Mouse (Mus musculus) stomach, embryonic 15.5 days (tissue): ENCODE measurements around the gene Cdk16. TPM values are rescaled to one million over a fixed set of nuclear protein-coding genes. Genes with fewer than 3 reads are reported as not detected.

Experiments used
- ATAC-seq: fragments of 200-750 bp; cut with Nextera tagmentation; 2 replicates; pipeline ENCODE4 v1.8.0; 2017; ENCODE audit warnings: low read depth, moderate number of reproducible peaks, moderate TSS enrichment; ENCODE audit not compliant: insufficient read depth, low FRiP score
- H3K27ac ChIP-seq: fragments of 300-500 bp; sonication (generic); 2 replicates; pipeline ENCODE4 v1.5.1; 2015; ENCODE audit warnings: mild to moderate bottlenecking, inconsistent platforms
- H3K27me3 ChIP-seq: fragments of 300-500 bp; sonication (generic); replicated peaks from 2 replicates; pipeline ENCODE4 v1.6.1; 2015; ENCODE audit warnings: inconsistent platforms
- H3K36me3 ChIP-seq: fragments of 300-500 bp; sonication (generic); 2 replicates; pipeline ENCODE4 v1.6.1; 2015; ENCODE audit warnings: inconsistent platforms
- H3K4me1 ChIP-seq: fragments of 300-500 bp; sonication (generic); 2 replicates; pipeline ENCODE4 v1.6.1; 2015; ENCODE audit warnings: inconsistent platforms
- H3K4me2 ChIP-seq: fragments of 300-500 bp; sonication (generic); 2 replicates; pipeline ENCODE4 v1.6.1; 2015; ENCODE audit warnings: mild to moderate bottlenecking, inconsistent platforms
- H3K4me3 ChIP-seq: fragments of 300-500 bp; sonication (generic); replicated peaks from 2 replicates; pipeline ENCODE4 v1.5.1; 2015; ENCODE audit warnings: inconsistent platforms
- H3K9ac ChIP-seq: fragments of 300-500 bp; sonication (generic); 2 replicates; pipeline ENCODE4 v1.6.1; 2015; ENCODE audit warnings: inconsistent platforms
- H3K9me3 ChIP-seq: fragments of 300-500 bp; sonication (generic); 2 replicates; pipeline ENCODE4 v1.6.1; 2016; ENCODE audit warnings: inconsistent platforms
- WGBS: fragments of 180-500 bp; shearing (Covaris S2); methylation state at CpG from one replicate; pipeline ENCODE4 v1.1.7; 2015; 5-methylcytosine and 5-hydroxymethylcytosine counted together
- polyA plus RNA-seq: library from polyadenylated mRNA; unstranded; fragments of >200 nt; fragmentation: Nextera tagmentation; extraction: Ambion mirVana; gene quantifications from 2 replicates; pipeline ENCODE4 v1.2.1, GENCODE M21; 2015

The Cdk16 gene
- polyA plus RNA-seq: 101 and 114 TPM in 2 replicates

GRCm38 (mm10) chrX:20687519-20688067 is at the start of gene Cdk16:
Cdk16 (plus strand) TSS chrX:20687954.
- H3K4me1 ChIP-seq: no peaks in the 10 kb centered on the region
- H3K9me3 ChIP-seq: no peaks in the 10 kb centered on the region
- peak within 1 kb of the TSS; percentile 66 for H3K4me3 ChIP-seq
- H3K36me3 ChIP-seq: no peaks in the 10 kb centered on the region
- peak within 1 kb of the TSS; percentile 95 for H3K27ac ChIP-seq
- peak; percentile 94 for ATAC-seq
- 23% methylated on average over 16 of the region's 16 CpGs for WGBS
- peak within 1 kb of the TSS; percentile 62 for H3K4me2 ChIP-seq
- peak within 1 kb of the TSS; percentile 63 for H3K9ac ChIP-seq
- H3K27me3 ChIP-seq: no peaks in the 10 kb centered on the region

- H3K4me3 ChIP-seq: no peak overlapping the region
- WGBS: 88% methylated on average over 2 of the region's 2 CpGs
- H3K27ac ChIP-seq: no peak overlapping the region
- ATAC-seq: no peak
- no peak overlapping the region for H3K4me2 ChIP-seq
- H3K36me3 ChIP-seq: no peaks in the 10 kb centered on the region
- no peaks in the 10 kb centered on the region for H3K27me3 ChIP-seq
- H3K4me1 ChIP-seq: no peaks in the 10 kb centered on the region
- no peaks in the 10 kb centered on the region for H3K9me3 ChIP-seq
- no peak overlapping the region for H3K9ac ChIP-seq
These were observed 49.6 kb upstream of the Cdk16 start for GRCm38 (mm10) chrX:20638141-20638540.

- H3K4me2 ChIP-seq: no peak overlapping the region
- no peak for ATAC-seq
- H3K36me3 ChIP-seq: peaks cover 3% of the 10 kb centered on the region; the same call in 1 of the 2 replicates
- H3K27ac ChIP-seq: no peak overlapping the region
- H3K4me1 ChIP-seq: no peaks in the 10 kb centered on the region
- no peak overlapping the region for H3K9ac ChIP-seq
- H3K4me3 ChIP-seq: no peak overlapping the region
- H3K9me3 ChIP-seq: no peaks in the 10 kb centered on the region
- WGBS: 83% methylated on average over 5 of the region's 5 CpGs
- no peaks in the 10 kb centered on the region for H3K27me3 ChIP-seq
These were observed 43.0 kb upstream of the Cdk16 start for GRCm38 (mm10) chrX:20644780-20645179.

GRCm38 (mm10) chrX:20657593-20657992 is 30.2 kb upstream of the Cdk16 start:
- peak overlapping the region; percentile 74 for H3K4me2 ChIP-seq
- H3K9me3 ChIP-seq: no peaks in the 10 kb centered on the region
- H3K36me3 ChIP-seq: no peaks in the 10 kb centered on the region
- peak overlapping the region; percentile 54 for H3K4me3 ChIP-seq
- no peak overlapping the region for H3K9ac ChIP-seq
- no peak overlapping the region for H3K27ac ChIP-seq
- no peaks in the 10 kb centered on the region for H3K4me1 ChIP-seq
- WGBS: 27% methylated on average over 5 of the region's 5 CpGs
- no peaks in the 10 kb centered on the region for H3K27me3 ChIP-seq
- ATAC-seq: no peak

GRCm38 (mm10) chrX:20658026-20658652 is 29.6 kb upstream of the Cdk16 start, which contains the start of gene Uba1:
Uba1 (plus strand) TSS chrX:20658326.
- Histone ChIP-seq H3K4me2 (peak within 1 kb of the TSS; percentile 74), H3K4me1 (no peaks in the 10 kb centered on the region), H3K4me3 (peak within 1 kb of the TSS; percentile 54), H3K36me3 (no peaks in the 10 kb centered on the region), H3K27ac (peak within 1 kb of the TSS; percentile 61; the same call in 1 of the 2 replicates), H3K9ac (peak within 1 kb of the TSS; percentile 39), H3K9me3 (no peaks in the 10 kb centered on the region), H3K27me3 (no peaks in the 10 kb centered on the region)
- WGBS: 21% methylated on average over 27 of the region's 27 CpGs
- peak; percentile 82 for ATAC-seq

- ATAC-seq: peak; percentile 2; the same call in 1 of the 2 replicates
- no peaks in the 10 kb centered on the region for H3K27me3 ChIP-seq
- 15% methylated on average over 24 of the region's 24 CpGs for WGBS
- peak overlapping the region; percentile 54 for H3K4me3 ChIP-seq
- no peak overlapping the region for H3K27ac ChIP-seq
- H3K4me2 ChIP-seq: peak overlapping the region; percentile 74
- H3K9ac ChIP-seq: peak overlapping the region; percentile 39; the same call in 1 of the 2 replicates
- no peaks in the 10 kb centered on the region for H3K4me1 ChIP-seq
- no peaks in the 10 kb centered on the region for H3K9me3 ChIP-seq
- no peaks in the 10 kb centered on the region for H3K36me3 ChIP-seq
These were observed 28.8 kb upstream of the Cdk16 start for GRCm38 (mm10) chrX:20658891-20659406.

- no peak overlapping the region for H3K4me2 ChIP-seq
- no peaks in the 10 kb centered on the region for H3K36me3 ChIP-seq
- no peak overlapping the region for H3K4me3 ChIP-seq
- 0 out of 2 replicates have a peak overlapping the region, but pooled peaks have one; percentile 26 for H3K27ac ChIP-seq
- 0 out of 2 replicates have a peak, but pooled peaks cover 3% of the 10 kb centered on the region for H3K4me1 ChIP-seq
- H3K27me3 ChIP-seq: no peaks in the 10 kb centered on the region
- WGBS: 22% methylated on average over 5 of the region's 5 CpGs
- no peak overlapping the region for H3K9ac ChIP-seq
- H3K9me3 ChIP-seq: no peaks in the 10 kb centered on the region
- no peak for ATAC-seq
These were observed 25.4 kb upstream of the Cdk16 start for GRCm38 (mm10) chrX:20662317-20662715.

GRCm38 (mm10) chrX:20662716-20663443 is 24.9 kb upstream of the Cdk16 start:
- ATAC-seq: peak; percentile 88
- Histone ChIP-seq H3K4me3 (peak overlapping the region; percentile 63), H3K4me2 (peak overlapping the region; percentile 54), H3K27me3 (no peaks in the 10 kb centered on the region), H3K27ac (peak overlapping the region; percentile 77), H3K9me3 (no peaks in the 10 kb centered on the region), H3K36me3 (no peaks in the 10 kb centered on the region), H3K4me1 (0 out of 2 replicates have a peak, but pooled peaks cover 3% of the 10 kb centered on the region), H3K9ac (peak overlapping the region; percentile 41)
- 13% methylated on average over 27 of the region's 28 CpGs for WGBS

- Histone ChIP-seq H3K4me3 (peak overlapping the region; percentile 63), H3K4me1 (0 out of 2 replicates have a peak, but pooled peaks cover 3% of the 10 kb centered on the region), H3K27ac (peak overlapping the region; percentile 77; the same call in 1 of the 2 replicates), H3K9ac (peak overlapping the region; percentile 41), H3K27me3 (no peaks in the 10 kb centered on the region), H3K36me3 (peaks cover 2% of the 10 kb centered on the region; the same call in 1 of the 2 replicates), H3K4me2 (peak overlapping the region; percentile 54), H3K9me3 (no peaks in the 10 kb centered on the region)
- 25% methylated on average over 9 of the region's 9 CpGs for WGBS
- ATAC-seq: no peak
These were observed 24.3 kb upstream of the Cdk16 start for GRCm38 (mm10) chrX:20663444-20663790.

GRCm38 (mm10) chrX:20688068-20688547 is 354 bp downstream of the Cdk16 start:
- Histone ChIP-seq H3K27ac (peak overlapping the region; percentile 95), H3K4me2 (peak overlapping the region; percentile 62), H3K9me3 (no peaks in the 10 kb centered on the region), H3K4me1 (no peaks in the 10 kb centered on the region), H3K9ac (peak overlapping the region; percentile 63), H3K36me3 (no peaks in the 10 kb centered on the region), H3K27me3 (no peaks in the 10 kb centered on the region), H3K4me3 (peak overlapping the region; percentile 66)
- 23% methylated on average over 25 of the region's 33 CpGs for WGBS
- ATAC-seq: peak; percentile 88

GRCm38 (mm10) chrX:20688615-20689014 is 861 bp downstream of the Cdk16 start:
- WGBS: 6% methylated on average over 17 of the region's 35 CpGs
- no peaks in the 10 kb centered on the region for H3K4me1 ChIP-seq
- peak overlapping the region; percentile 63 for H3K9ac ChIP-seq
- H3K4me3 ChIP-seq: peak overlapping the region; percentile 66
- ATAC-seq: peak; percentile 20; the same call in 1 of the 2 replicates
- no peaks in the 10 kb centered on the region for H3K27me3 ChIP-seq
- H3K4me2 ChIP-seq: peak overlapping the region; percentile 62
- H3K9me3 ChIP-seq: no peaks in the 10 kb centered on the region
- no peaks in the 10 kb centered on the region for H3K36me3 ChIP-seq
- H3K27ac ChIP-seq: peak overlapping the region; percentile 95
